Mouse (Mus musculus): ENCODE measurements around the gene Ndufaf2. TPM values are rescaled to one million over a fixed set of nuclear protein-coding genes. Genes with fewer than 3 reads are reported as not detected.
A peak's percentile ranks its signal among the peaks of the same experiment; 100 is the strongest.

Gene Ndufaf2
- total RNA-seq, 2 experiments from 2014 or later: 30.4 to 37.3 TPM

DNA sequence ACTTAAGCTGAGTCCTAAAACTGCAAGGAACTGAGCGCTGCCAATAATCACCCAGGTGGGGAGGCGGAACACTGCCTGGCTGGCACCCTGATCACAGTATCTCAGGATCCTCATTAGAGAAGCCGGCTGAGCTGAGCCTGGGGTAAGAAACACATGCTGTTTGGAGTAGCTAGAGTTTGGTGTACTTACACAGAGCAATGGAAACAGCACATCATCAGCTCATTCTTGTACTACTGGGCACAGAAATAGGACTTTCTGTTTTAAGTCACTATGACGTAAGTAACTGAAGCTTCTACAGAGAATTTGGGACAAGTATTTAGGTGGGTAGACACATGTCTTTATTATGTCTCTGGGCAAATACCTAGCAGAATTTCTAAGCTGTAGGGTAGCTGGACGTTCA lies 72.4 kb downstream of the Ndufaf2 start:
- no peak for DNase-seq

DNA sequence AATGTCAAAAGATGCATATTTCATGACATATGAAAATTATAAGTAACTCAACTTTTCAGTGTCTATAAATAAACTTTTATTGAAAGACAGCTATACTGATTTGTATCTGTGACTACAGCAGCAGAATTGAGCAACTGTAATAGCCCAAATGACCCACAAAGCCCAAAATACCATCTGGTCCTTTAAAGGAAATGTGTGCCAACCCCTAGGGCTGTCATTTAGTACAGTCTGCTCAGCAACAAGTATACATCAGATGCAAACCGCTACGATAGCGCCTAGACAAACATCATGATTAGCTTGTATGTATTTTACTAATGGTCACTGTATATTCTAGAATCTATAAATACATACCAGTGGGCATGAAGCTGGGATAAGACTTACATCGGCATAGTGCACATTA lies 74.3 kb downstream of the Ndufaf2 start:
- DNase-seq: no peak

DNA sequence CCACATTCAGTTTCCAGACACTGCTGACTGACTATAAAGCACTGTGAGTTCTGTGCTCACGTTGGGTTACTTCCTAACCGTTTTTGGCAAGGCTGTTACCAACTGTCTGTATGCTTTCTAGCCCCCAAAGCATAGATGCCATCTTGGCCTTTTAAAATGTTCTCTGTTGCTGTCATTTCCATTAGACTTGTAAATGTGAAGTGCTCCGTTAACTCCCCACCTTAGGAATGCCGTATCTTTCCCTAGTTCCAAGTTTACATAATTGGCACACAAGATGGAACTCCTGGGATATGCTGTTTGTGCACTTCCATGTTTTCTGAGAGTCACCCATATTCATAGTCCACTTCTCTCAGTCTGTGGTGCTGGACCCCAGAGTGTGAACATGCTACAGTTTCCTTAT lies 80.5 kb downstream of the Ndufaf2 start:
- DNase-seq: no peak

DNA sequence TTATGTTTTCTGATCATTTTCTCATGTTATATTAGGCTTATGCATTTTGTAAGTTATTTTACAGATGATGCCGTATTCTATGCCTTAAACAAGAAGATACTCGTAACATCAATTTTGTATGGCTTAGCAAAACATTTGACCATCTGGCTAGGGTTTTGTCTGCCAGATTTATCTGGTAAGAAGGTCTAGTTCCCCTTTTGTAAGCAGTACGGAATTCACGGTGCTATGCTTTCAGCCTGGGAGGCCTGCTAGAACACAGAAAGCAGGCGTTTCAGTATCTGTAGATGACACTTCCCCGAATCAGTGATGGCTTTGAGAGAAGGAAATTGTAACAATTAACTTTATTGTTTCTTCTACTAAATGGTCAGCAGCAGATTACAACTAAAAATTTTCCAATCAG lies 80.9 kb downstream of the Ndufaf2 start:
- no peak for DNase-seq

DNA sequence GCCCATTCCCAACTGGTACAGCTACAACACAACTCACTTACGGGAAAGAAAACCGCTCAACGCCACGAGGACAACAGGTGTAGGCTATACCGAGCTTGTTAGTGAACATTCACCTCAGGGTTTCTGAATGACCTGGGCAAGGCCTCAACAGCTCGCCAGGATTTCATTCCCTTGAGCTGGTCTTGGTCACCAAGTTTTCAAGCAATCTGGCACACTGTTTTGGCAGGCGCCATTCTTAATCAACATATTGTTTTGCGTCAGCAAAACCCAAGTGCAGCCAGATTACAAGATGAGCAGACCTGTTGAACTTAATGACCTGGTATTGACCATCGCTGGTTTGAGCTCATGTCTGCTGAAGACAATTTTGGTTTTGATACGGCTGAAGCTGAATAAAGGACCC lies 88.3 kb downstream of the Ndufaf2 start:
- no peak for DNase-seq

DNA sequence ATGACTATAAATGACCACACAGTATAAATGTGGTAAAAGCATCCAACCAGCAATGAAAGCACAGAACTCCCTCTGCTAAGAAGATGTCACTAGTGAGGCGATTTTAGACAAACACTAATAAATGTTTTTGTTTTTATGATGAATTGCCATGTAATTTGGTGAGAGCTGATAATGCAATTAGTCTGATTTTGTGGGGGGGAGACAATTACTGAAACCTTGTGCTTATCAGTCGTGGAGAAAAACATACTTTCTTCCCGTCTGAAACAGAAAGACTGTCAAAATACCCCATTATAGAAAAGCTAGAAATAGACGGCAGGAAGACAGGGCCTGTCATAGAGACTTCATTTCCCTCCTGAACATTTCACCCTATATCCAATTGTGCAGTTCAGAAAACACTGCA lies 89.3 kb downstream of the Ndufaf2 start:
- DNase-seq: no peak

DNA sequence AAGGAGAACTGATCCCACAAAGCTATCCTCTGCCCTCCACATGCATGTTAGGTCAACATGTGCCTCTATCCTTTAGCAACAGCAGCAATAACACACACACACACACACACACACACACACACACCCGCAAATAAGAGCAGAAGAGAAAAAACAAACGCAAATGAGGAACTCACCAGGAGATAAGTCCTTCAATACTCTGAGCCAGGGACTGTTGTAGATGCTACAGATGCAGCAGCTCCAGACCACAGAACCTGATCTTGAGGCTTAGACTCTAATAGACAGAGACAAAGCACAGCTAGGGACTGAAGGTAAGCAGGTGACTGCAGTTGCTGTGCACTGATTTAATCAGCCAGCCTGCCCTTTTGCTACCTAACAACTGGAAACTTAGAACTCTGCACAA lies 92.4 kb downstream of the Ndufaf2 start:
- DNase-seq: no peak

DNA sequence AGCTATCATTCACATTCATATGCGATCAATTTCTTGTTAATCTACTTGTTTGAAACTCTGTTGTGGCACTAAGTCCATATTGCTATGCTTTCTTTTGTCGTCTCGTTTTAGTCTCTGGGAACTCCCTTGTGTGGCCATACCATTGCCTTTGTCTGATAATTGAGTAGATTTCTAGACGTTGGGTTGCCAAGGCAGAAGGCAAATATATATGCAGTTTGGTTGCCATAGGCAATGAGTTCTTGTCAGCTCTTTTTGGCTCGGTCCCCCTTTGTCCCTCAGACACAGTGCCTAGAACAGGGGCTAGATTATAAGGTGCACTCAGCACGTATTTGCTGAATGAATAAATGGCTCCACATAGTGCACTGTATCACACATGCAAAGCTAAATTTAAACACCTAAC lies 94.1 kb downstream of the Ndufaf2 start:
- no peak for DNase-seq

DNA sequence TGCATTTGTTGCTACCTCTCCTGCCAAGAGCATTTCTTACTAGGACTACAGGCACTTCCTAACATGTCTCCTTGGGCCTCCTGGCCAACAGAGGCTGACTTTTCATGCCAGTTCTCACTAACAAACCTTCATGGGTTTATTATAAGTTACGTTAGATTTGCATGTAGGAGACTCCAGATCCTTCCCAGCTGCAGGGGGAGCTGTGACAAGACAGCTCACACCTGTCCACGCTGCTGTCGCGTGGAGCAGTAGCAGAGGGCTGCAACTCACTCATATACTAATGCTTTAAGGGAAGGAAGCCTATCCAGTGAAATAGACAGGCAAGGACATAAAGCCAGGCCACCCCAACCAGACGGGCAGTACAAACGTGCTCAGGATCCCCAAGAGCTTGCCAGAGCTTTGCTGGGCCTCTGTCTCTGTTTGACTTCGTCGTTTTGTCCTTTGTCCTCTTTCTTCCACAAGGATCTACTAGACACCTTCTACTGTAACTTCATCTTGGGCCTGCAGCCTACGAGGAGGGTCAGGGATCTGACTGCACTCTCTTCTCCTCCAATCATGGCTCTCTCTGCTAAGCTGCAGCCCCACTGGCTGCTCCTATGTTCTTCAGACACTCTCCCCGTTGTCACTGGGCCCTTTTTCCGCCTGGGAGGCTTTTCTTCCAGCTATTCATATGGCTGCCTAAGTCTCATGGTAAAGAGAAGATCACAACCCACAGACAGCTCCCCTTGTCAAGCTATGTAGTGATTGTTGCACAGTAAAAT lies 94.9 kb downstream of the Ndufaf2 start:
- no peak for DNase-seq

DNA sequence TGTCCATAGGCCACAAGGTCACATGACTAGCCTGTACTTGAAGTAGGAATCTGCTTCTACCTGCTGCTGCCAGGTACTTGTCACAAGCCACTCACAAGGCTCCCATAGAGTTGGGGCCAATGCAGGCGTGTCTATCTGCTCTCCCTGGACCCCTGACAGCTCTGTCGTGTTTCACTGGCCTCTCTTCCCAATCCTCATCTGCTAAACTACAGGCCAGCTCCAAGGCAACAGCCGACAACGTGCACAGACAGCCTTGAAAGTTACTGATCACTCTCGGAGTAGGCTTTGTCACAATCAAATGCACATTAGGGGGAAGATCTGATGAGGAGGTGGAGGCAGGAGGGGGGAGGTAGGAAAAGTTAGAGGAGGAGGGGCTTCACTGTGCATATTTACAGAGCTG lies 95.5 kb downstream of the Ndufaf2 start:
- DNase-seq: no peak

DNA sequence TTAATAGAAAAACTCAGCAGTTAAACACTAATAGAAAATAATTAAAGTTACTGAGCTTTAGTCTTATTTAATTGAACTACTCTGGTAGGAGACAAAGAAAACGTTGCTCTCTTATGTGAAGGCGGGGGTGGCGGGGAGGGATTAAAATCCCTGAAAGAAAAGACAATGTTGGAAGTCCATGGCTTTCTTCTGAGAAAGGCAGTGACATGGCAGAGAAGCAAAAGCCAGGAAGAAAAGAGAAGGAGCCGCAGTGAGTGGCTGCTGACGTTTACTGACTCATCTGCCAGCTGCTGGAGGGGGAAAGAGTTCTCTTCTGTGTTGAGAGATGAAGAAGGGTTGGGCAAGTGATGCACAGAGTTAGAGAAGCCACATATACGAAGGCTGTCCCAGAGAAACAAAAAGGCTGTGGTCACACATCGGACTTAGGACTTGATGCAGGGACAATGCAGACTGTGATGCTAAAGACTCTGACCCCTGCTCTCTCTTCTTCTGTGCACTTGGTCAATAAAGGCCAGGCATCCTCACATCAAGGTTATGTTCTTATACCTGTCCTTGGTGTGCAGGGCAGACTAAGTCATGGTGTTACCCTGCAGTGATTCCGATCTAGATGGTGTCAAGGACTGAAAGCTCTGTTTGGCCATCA lies 97.4 kb downstream of the Ndufaf2 start:
- peak; percentile 12 for DNase-seq

DNA sequence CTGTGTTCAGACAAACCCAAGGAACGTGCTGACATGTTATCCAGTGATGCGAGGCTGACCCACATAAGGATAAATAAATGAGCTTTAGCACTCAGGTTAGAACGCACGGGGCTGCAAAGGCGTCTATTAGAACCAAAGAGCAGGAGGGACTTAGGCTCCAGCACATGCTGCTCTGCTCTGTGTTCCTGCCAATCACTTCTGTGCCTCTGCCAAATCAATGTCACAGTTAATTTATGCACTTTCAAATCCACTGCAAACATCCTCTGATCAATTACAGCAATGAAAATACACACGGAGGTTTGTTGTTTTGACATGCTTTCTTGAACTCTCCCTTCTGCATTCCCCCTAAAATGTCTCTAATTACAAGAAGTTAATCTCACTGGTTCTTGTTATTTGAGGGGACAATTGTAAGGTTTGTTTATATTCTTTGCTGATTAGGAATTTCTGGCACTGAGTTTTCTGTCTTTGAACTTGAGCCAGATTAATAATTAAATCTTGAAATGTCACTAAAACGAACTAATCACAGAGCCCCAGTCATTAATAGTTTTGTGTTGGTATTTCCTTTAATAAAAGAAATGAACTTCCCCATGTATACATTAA lies 98.0 kb downstream of the Ndufaf2 start:
- peak; percentile 9 for DNase-seq

DNA sequence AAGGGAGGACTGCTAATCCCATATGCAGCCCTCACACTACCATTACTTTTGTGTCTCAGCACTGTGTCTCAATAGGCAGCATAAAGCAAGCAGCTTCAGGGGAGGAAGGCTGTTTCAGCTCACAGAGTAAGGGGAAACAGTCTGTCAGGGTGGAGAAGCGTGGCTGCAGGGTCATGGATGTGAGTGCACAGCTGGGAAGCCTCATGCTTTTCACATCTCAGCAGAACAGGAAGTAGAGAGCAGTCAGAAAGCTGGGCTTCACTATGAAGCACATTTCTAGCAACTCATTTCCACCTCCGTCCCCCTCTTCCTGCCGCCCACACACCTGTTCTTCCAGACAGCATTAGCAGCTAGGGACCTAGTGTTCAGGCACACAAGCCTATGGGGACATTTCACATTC lies 101.5 kb downstream of the Ndufaf2 start:
- DNase-seq: no peak

DNA sequence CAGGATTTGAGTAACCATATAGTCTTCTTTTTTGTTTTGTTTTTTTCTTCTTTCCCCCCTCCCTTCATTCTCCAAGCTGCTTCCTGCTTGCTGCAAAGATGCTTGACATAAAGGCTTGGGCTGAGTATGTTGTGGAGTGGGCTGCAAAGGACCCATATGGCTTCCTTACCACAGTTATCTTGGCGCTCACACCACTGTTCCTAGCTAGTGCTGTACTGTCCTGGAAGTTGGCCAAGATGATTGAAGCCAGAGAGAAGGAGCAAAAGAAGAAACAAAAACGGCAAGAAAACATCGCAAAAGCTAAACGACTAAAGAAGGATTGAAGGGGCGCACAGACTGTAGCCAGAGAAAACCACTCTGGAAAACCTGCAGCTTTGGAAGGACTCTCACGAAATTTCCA lies 111.1 kb downstream of the Ndufaf2 start:
- no peak for DNase-seq

DNA sequence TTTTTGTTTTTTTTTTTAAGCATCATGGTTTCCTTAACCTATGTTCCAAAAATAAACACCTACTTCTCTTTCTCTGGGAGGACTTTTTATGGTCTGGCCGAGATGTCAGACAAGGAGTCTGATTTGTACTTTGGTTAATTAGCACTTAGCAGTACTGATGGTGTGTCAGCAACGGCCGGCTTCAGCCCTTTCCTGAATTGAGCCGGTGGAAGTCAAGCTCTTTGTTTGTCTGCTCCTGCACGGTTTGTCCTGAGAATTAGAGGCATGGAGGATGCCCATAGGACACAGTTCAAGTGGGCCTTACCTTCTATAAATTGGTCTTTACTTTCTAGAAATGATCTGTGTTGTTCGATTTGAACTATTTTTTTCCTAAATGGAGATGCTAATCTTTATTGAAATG lies 111.5 kb downstream of the Ndufaf2 start:
- no peak for DNase-seq

DNA sequence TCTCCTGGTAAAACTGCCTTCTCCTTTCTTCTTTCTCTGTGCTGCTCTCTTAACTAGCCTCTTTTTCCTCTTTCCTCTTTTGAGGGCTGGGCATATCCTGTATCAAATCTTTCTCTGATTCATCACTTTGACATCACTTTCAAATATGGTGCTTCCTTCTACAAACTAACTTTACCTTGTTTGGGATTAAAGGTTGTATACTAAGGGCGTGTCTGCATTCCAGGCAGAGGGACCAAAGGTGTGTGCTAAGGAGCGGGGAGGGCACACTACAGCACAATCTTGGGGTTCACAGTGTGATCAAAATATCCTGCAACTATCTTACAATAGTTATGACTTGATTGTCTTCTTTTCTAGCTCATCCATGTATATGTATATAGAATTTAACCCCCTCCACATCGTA lies 112.4 kb downstream of the Ndufaf2 start:
- DNase-seq: no peak

DNA sequence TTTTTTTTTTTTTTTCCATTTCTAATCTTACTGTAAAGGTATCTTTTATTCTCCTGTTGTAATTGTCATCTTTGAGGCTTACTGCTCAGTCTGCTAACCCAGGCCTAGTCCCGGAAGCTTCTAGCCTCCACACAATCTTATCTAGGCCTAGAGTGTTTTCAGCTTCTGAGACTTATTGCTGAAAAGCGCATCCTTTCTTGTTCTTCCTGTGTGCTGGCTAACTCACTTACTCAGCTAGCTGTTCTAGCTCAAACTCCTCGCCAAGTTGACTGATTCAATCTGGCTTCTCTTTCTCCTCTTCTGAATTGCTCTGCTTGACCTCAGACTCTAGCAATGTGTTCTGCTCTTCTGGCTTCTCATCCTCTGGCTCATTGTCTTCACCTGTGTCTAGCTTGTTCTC lies 112.8 kb downstream of the Ndufaf2 start:
- no peak for DNase-seq

DNA sequence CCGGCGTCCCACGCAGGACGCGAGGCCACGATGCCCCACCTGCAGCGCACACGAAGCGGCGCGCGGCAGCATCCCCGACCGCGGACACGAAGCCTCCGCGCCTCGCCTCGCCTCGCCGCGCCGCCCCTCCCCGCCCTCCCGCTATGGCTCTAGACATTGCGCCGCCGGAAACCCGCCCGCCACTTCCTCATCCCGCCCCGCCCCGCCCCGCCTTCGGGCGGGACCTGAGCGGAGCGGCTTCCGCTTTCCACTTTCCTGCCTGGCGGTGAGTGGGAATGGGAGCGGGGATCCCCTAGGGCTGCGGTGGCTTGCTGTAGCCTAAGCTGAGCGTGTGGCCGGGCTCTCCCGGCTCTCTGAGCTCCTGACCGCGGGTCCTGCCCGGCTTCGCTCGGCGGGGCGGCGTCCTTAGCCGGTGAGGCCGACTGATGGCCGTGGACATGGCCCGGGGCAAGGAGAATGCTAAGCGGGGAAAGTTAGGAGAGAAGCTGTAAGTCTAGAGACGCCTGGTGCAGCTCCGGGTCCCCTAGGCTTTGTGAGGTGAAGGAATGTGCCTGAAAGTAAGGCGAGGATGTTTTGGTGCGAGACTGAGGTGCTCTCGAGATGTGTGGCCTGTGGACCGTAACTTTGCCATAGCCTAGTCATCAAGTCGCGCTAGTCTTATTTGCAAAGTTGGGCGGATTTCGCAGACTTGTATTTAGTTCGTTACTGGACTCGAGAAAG lies 114.0 kb downstream of the Ndufaf2 start, which contains the start of gene Smim15:
Gene Smim15, plus strand, starts transcription at position 225 of the 720 bp plus-strand sequence.
- peak; percentile 95 for DNase-seq

DNA sequence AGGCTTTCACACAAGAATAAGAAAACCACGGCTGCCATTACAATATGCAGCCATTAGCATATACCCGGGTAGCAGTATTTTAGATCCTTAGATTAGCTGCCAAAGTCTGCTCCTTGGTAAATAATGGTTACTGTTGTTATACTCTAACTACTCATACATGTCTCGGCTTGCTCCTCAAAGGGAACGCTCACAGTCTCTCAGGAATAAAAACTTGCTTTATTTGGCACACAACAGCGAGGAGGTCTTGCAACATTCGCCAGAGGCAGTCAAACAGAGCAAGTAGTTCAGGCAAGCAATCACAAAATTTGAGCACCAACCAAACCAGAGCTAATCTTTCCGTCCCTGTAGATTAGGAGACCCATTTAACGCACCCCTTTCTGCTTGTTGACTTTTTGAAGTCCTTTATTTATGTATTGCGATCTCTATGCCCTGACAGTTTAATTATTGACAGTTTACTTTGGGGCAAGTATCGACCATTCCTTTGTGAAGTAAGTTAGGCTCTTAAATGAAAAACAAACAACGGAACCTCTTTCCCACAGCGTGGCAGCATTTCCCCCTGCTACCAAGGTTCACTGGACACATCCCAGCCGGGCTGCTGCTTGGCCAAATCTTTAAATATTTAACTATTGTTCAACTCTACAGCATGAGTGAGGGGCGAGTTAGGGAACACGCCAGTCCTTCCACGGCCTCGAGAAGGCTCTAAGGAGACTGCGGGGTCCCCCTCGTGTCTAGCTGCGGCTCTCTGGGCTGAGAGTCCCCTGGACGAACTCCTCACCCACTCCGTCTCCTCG lies 114.8 kb downstream of the Ndufaf2 start:
- DNase-seq: peak; percentile 61

DNA sequence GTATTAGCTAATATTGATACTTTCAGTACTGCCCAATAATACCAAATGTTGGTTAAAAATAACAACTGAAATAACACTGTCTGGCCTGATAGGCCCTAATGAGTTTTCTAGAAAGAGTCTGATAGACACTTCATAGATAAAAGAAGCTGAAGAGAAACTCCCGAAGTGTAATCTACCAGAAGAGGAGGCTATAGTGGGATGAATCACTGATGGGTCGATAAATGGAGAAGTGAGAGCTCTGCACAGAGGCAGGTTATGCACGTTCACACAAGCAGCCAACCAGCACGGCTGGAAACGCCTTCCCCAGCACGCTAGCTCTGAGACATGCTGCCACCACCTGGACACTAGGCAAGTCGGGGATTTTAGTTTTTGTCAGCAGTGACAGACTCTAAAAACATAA lies 117.1 kb downstream of the Ndufaf2 start:
- DNase-seq: peak; percentile 80

DNA sequence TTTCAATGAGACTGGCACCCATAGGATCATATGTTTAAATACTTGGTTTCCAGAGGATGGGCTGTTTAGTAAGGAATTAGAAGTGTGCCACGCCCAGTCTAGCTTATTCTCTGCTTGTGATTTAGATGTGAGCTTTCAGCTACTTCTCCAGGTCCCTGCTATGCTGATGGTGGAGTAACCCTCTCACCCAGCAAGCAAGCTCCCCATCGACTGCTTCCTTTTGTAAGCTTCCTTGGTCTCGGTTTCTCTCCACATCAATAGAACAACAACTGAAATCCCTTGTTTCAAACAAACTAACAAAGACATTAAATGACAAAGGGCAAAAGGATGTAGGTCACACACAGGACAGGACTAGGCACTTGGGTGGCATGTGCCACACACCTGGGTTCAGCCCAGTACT lies 118.0 kb downstream of the Ndufaf2 start:
- no peak for DNase-seq

DNA sequence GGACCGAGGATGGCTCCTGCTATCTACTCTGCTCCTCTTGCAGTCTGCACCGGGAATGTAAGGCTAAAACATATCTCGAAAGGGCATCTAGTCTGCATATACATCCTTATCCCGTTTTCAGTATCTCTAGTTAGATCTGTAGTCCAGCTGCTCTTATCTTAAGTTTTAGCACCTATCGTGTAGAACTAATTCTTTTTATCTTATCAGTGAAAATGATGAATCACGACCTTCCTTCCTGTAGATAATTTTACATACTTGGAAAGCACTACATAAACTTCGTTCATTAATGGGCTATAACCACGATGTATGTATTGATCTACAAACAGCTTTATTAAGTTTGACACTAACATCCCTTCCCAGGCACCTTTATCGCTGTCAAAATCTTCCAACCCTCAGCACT lies 118.5 kb downstream of the Ndufaf2 start:
- no peak for DNase-seq
